In the genomic region with DNA sequence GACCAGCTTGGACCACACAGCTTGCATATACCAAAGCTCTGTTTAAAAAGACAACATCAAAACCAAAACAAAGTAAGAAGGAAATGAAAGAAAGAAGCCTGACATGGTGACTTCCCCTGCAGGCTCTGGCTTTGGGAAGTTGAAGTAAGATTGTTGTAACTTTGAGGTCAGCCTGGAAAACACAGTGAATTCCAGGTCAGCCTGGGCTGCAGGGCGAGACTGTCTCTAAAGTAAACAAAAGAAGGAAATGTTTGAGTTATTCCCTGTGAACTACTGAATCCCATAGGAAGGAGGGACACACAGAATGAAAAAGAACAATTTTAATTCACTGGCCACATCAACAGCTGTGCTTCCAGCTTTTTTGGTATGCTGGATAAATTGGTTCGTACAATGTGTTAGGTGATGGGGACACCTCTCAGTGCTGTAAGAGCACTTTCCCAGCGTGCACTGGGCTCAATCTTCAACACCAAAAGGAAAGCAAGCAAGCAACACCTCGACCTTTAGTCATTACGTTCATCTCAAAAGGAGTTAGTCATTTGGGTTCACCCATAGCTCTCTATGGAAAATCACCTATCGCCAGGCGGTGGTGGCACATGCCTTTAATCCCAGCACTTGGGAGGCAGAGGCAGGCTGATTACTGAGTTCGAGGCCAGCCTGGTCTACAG, we compare ENCODE assay signal across 11 mouse cellular contexts. TPM values are rescaled to one million over a fixed set of nuclear protein-coding genes. Genes with fewer than 3 reads are reported as not detected.
A peak's percentile ranks its signal among the peaks of the same experiment; 100 is the strongest.
DNase-seq lines count a peak whose midpoint lies in the region; ATAC-seq and TF ChIP-seq lines count a peak whose summit lies in the region.
"Had no signal": no experiment of that assay in that cellular context is flagged by ENCODE, and none has a peak within 500 bp of the region (broad histone marks: within the 10 kb centered on the region; RNA-seq: fewer than 3 reads in every experiment).

No protein-coding gene starts in this region.

- H3K27me3 ChIP-seq in liver, embryonic 15.5 days, result no peaks in the 10 kb centered on the region
- H3K27me3 ChIP-seq in liver, embryonic 12.5 days (replicated peaks), result no peaks in the 10 kb centered on the region
- H3K27me3 ChIP-seq in lung, postnatal 0 days (replicated peaks; ENCODE audit: insufficient read depth, low read length), result no peaks in the 10 kb centered on the region
- H3K27me3 ChIP-seq: megakaryocyte, embryonic 14.5 days had no signal

- H3K9me3 ChIP-seq in liver, embryonic 15.5 days (replicated peaks), result no peaks in the 10 kb centered on the region
- no peaks in the 10 kb centered on the region for H3K9me3 ChIP-seq in liver, embryonic 12.5 days (replicated peaks)
- no peaks in the 10 kb centered on the region for H3K9me3 ChIP-seq in lung, postnatal 0 days (ENCODE audit: low read length)
- H3K9me3 ChIP-seq: megakaryocyte, embryonic 14.5 days had no signal

- no peaks in the 10 kb centered on the region for H3K36me3 ChIP-seq in liver, embryonic 15.5 days (replicated peaks)
- peaks cover 3% of the 10 kb centered on the region; the same call in 1 of the 2 replicates for H3K36me3 ChIP-seq in liver, embryonic 12.5 days
- no peaks in the 10 kb centered on the region for H3K36me3 ChIP-seq in lung, postnatal 0 days (ENCODE audit: insufficient read depth, low read length)

- ATAC-seq in liver, embryonic 15.5 days (ENCODE audit: insufficient read depth), result no peak
- no peak for ATAC-seq in liver, embryonic 12.5 days
- ATAC-seq in lung, postnatal 0 days, result peak; percentile 24; the same call in 1 of the 2 replicates

- intact Hi-C loops in gastrocnemius, adult 2 months (cut with DNase I), result no loop called here

- no peak overlapping the region for H3K4me3 ChIP-seq in gastrocnemius, adult 2 months
- H3K4me3 ChIP-seq in liver, embryonic 15.5 days (replicated peaks), result no peak overlapping the region
- no peak overlapping the region for H3K4me3 ChIP-seq in liver, embryonic 12.5 days
- H3K4me3 ChIP-seq in lung, postnatal 0 days (ENCODE audit: low read depth, low read length), result no peak overlapping the region
- H3K4me3 ChIP-seq: megakaryocyte, embryonic 14.5 days had no signal

- TF ChIP-seq EP300 in lung, postnatal 0 days (IDR thresholded peaks at IDR 0.05), result no peak

- no peak overlapping the region for H3K4me2 ChIP-seq in liver, embryonic 15.5 days
- H3K4me2 ChIP-seq in liver, embryonic 12.5 days, result no peak overlapping the region
- no peak overlapping the region for H3K4me2 ChIP-seq in lung, postnatal 0 days (replicated peaks; ENCODE audit: low read depth, low read length)

- peak overlapping the region; percentile 80 for H3K27ac ChIP-seq in gastrocnemius, adult 2 months
- peak overlapping the region; percentile 33; the same call in 1 of the 2 replicates for H3K27ac ChIP-seq in liver, embryonic 15.5 days (replicated peaks)
- no peak overlapping the region for H3K27ac ChIP-seq in liver, embryonic 12.5 days
- peak overlapping the region; percentile 20; the same call in 1 of the 2 replicates for H3K27ac ChIP-seq in lung, postnatal 0 days (ENCODE audit: low read length)

- DNase-seq in gastrocnemius, adult 2 months, result no peak
- no peak for DNase-seq in gastrocnemius, postnatal 25 days
- peak; percentile 27 for DNase-seq in lung, postnatal 0 days (ENCODE audit: low spot score)
- peak; percentile 37 for DNase-seq in yolk sac, embryonic 10.5 days (ENCODE audit: low spot score)
- no peak for DNase-seq in frontal cortex, postnatal 36 days (ENCODE audit: low spot score in 2 of 2)
- no peak for DNase-seq in thymus, postnatal 36 days
- DNase-seq: heart, postnatal 10 days; thymus, postnatal 4 days had no signal

- no peak overlapping the region for H3K9ac ChIP-seq in liver, embryonic 15.5 days
- no peak overlapping the region for H3K9ac ChIP-seq in liver, embryonic 12.5 days
- no peak overlapping the region for H3K9ac ChIP-seq in lung, postnatal 0 days (replicated peaks; ENCODE audit: low read depth)

- TF ChIP-seq CTCF in gastrocnemius, adult 2 months (IDR thresholded peaks at IDR 0.05), result no peak
- TF ChIP-seq CTCF in lung, postnatal 0 days (IDR thresholded peaks at IDR 0.05), result no peak

- peaks cover 16% of the 10 kb centered on the region; the same call in 1 of the 2 replicates for H3K4me1 ChIP-seq in liver, embryonic 15.5 days (replicated peaks)
- peaks cover 17% of the 10 kb centered on the region for H3K4me1 ChIP-seq in liver, embryonic 12.5 days
- peaks cover 3% of the 10 kb centered on the region; the same call in 1 of the 2 replicates for H3K4me1 ChIP-seq in lung, postnatal 0 days (ENCODE audit: insufficient read depth, low read depth, low read length)

- 59% methylated on average over 8 of the region's 8 CpGs for WGBS in liver, embryonic 15.5 days (ENCODE audit: insufficient replicate concordance)
- whole genome bisulfite sequencing in liver, embryonic 12.5 days (ENCODE audit: insufficient replicate concordance), result 67% methylated on average over 8 of the region's 8 CpGs
- WGBS in lung, postnatal 0 days, result 41% methylated on average over 8 of the region's 8 CpGs

RNA-seq across cellular contexts. Expression of a gene that starts 32.2 kb away (rescaled TPM):
- total RNA-seq in gastrocnemius, adult 2 months (2021), result 10 to 100 TPM in 1 of 2 experiments, 1 to 10 TPM in 1; 8.9 to 12.5 TPM
- 1 to 10 TPM; 9.1 to 9.7 TPM for total RNA-seq in gastrocnemius, postnatal 25 days (2021)
- 26.7 and 27.7 TPM in 2 replicates for polyA plus RNA-seq in liver, embryonic 15.5 days (2015; fragmentation: Nextera tagmentation; extraction: Ambion mirVana)
- 49.0 and 49.2 TPM in 2 replicates for polyA plus RNA-seq in liver, embryonic 12.5 days (2016; fragmentation: Nextera tagmentation; extraction: Ambion mirVana)
- polyA plus RNA-seq in lung, postnatal 0 days (2015; fragmentation: Nextera tagmentation; extraction: Ambion mirVana), result 19.7 and 20.3 TPM in 2 replicates

RNA-seq across cellular contexts. Expression of a gene that starts 39.4 kb away (rescaled TPM):
- 10 to 100 TPM; 61.7 to 78.6 TPM for total RNA-seq in gastrocnemius, adult 2 months (2021)
- total RNA-seq in gastrocnemius, postnatal 25 days (2021), result 10 to 100 TPM; 61.8 to 69.2 TPM
- 7.0 and 8.0 TPM in 2 replicates for polyA plus RNA-seq in liver, embryonic 15.5 days (2015; fragmentation: Nextera tagmentation; extraction: Ambion mirVana)
- polyA plus RNA-seq in liver, embryonic 12.5 days (2016; fragmentation: Nextera tagmentation; extraction: Ambion mirVana), result 4.2 and 4.3 TPM in 2 replicates
- 46.6 and 52.4 TPM in 2 replicates for polyA plus RNA-seq in lung, postnatal 0 days (2015; fragmentation: Nextera tagmentation; extraction: Ambion mirVana)

Comparison
In these comparisons a context has a peak if more than half of its experiments do, and no peak if none do; other contexts are left out.
1. DNase-seq: peak in lung, postnatal 0 days (single experiment) and yolk sac, embryonic 10.5 days (single experiment); none in gastrocnemius, adult 2 months (single experiment), gastrocnemius, postnatal 25 days (single experiment), frontal cortex, postnatal 36 days (0 of 2) and thymus, postnatal 36 days (0 of 2).